Mouse (Mus musculus) embryonic facial prominence, embryonic 13.5 days (tissue): ENCODE data around the gene Apex1. TPM values are rescaled to one million over a fixed set of nuclear protein-coding genes. Genes with fewer than 3 reads are reported as not detected.
A peak's percentile ranks its signal among the peaks of the same experiment; 100 is the strongest.
"Not testable (repeated sequence)": the region's sequence is repeated elsewhere in the genome, so short reads cannot be mapped to it uniquely, and the experiment has no call there.

Experiments used
- ATAC-seq: fragments of 200-750 bp; cut with Nextera tagmentation; 2 replicates; pipeline ENCODE4 v1.8.0; 2017; ENCODE audit warnings: low read depth; ENCODE audit not compliant: insufficient number of reproducible peaks, insufficient read depth, low FRiP score, low TSS enrichment
- H3K27ac ChIP-seq: fragments of 300-500 bp; sonication (generic); 2 replicates; pipeline ENCODE4 v1.5.1; 2015; ENCODE audit warnings: moderate library complexity, mild to moderate bottlenecking, inconsistent platforms
- H3K27me3 ChIP-seq: fragments of 300-500 bp; sonication (generic); 2 replicates; pipeline ENCODE4 v1.6.1; 2015; ENCODE audit warnings: mild to moderate bottlenecking, inconsistent platforms
- H3K36me3 ChIP-seq: fragments of 300-500 bp; sonication (generic); 2 replicates; pipeline ENCODE4 v1.6.1; 2015; ENCODE audit warnings: mild to moderate bottlenecking, inconsistent platforms
- H3K4me1 ChIP-seq: fragments of 300-500 bp; sonication (generic); 2 replicates; pipeline ENCODE4 v1.6.1; 2015; ENCODE audit warnings: inconsistent platforms
- H3K4me2 ChIP-seq: fragments of 300-500 bp; sonication (generic); 2 replicates; pipeline ENCODE4 v1.6.1; 2015; ENCODE audit warnings: moderate library complexity, mild to moderate bottlenecking, inconsistent platforms
- H3K4me3 ChIP-seq: fragments of 300-500 bp; sonication (generic); 2 replicates; pipeline ENCODE4 v1.5.1; 2015; ENCODE audit warnings: mild to moderate bottlenecking, inconsistent platforms
- H3K9ac ChIP-seq: fragments of 300-500 bp; sonication (generic); 2 replicates; pipeline ENCODE4 v1.6.1; 2015; ENCODE audit warnings: mild to moderate bottlenecking, inconsistent platforms
- H3K9me3 ChIP-seq: fragments of 300-500 bp; sonication (generic); 2 replicates; pipeline ENCODE4 v1.6.1; 2016; ENCODE audit warnings: inconsistent platforms
- WGBS: fragments of 180-500 bp; shearing (Covaris S2); methylation state at CpG from one replicate; pipeline ENCODE4 v1.1.7; 2015; ENCODE audit warnings: mixed read lengths; 5-methylcytosine and 5-hydroxymethylcytosine counted together
- polyA plus RNA-seq: library from polyadenylated mRNA; unstranded; fragments of >200 nt; fragmentation: Nextera tagmentation; extraction: Ambion mirVana; gene quantifications from 2 replicates; pipeline ENCODE4 v1.2.1, GENCODE M21; 2015

The Apex1 gene
- polyA plus RNA-seq, 1 experiment from 2014 or later: 305 TPM

DNA sequence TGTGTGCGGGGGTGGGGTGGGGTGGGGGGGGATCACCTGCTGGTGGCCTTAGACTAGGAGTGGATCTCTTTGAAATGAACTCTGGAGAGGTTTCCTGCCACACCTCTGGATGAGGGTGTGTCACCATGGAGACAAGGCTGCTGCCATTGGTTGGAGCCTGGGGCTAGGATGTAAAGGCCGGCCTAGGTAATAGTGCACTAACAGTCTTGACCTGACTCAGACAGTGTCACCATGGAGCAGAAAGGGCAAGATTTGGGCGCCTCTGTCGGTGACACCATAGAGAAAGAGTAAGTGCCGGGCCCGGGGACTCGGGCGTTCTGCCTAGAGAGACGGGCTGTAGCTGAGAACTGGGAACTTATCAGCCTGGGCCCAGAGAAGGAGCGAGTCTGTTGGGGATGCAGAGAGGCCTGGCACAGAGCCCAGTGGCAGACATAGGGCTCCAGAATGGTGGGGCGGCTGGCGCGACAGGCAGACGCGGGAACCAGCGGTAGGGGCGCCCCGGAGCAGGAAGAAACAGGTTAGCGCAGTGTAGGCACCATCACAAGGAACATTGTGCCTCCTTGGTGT lies 31.3 kb downstream of the Apex1 start, which contains the start of gene Pnp2:
Pnp2 (plus strand) TSS at position 51 of the 567 bp plus-strand sequence.
- peak; percentile 74 for ATAC-seq
- not testable (repeated sequence) for H3K36me3 ChIP-seq, H3K4me1 ChIP-seq, H3K27me3 ChIP-seq, H3K27ac ChIP-seq, H3K9ac ChIP-seq, H3K9me3 ChIP-seq
- Histone ChIP-seq H3K4me3 (peak within 1 kb of the TSS; percentile 23), H3K4me2 (peak within 1 kb of the TSS; percentile 52)
- WGBS: 7% methylated on average over 19 of the region's 19 CpGs

DNA sequence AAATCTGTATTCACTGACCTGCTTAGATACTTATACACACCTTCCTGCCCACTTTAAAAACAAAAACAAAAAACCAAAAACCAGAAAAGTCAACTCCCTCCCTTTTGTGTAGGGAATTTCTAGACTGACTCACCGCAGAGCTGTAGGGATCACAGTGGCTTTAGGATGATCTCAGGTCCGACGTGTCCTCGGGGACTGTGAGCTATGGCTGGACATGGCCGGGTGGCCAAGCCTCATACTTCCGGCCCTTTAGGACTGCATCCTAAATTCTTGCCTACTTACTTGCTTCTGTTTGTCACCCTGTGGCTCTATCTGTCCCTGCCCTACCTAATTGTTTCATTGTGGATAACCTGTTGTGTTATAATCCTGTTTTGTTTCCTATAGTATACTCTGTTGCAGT lies 32.0 kb downstream of the Apex1 start:
- H3K9me3 ChIP-seq, H3K4me2 ChIP-seq: not testable (repeated sequence)
- WGBS: 81% methylated on average over 6 of the region's 6 CpGs

DNA sequence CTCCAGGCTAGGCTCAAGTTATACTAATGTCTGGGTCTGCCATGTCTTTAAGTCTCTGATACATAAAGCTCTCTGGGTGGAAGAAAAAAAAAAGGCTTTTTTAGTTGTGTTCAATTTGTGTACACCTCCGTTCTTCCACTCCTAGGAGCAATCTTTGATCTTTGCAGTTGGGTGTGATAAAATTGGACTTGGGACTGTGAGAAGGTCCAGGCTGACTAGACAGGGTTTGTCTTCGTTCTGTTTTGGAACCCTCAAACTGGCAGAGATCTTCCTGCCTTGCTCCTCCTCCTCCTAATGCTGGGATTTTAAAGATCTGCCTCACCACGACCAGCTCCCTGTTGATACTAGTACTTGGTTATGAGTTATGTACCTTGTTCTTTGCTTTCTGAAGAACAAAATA lies 32.4 kb downstream of the Apex1 start:
- not testable (repeated sequence) for H3K9ac ChIP-seq, H3K36me3 ChIP-seq, H3K4me1 ChIP-seq, H3K27ac ChIP-seq, ATAC-seq, H3K9me3 ChIP-seq, H3K4me2 ChIP-seq, H3K4me3 ChIP-seq, H3K27me3 ChIP-seq
- WGBS: 63% methylated on average over 3 of the region's 3 CpGs

More for the DNA sequence above, 32.0 kb downstream of the Apex1 start:
- H3K9ac ChIP-seq, ATAC-seq, H3K36me3 ChIP-seq, H3K4me3 ChIP-seq, H3K27me3 ChIP-seq, H3K4me1 ChIP-seq, H3K27ac ChIP-seq: not testable (repeated sequence)

DNA sequence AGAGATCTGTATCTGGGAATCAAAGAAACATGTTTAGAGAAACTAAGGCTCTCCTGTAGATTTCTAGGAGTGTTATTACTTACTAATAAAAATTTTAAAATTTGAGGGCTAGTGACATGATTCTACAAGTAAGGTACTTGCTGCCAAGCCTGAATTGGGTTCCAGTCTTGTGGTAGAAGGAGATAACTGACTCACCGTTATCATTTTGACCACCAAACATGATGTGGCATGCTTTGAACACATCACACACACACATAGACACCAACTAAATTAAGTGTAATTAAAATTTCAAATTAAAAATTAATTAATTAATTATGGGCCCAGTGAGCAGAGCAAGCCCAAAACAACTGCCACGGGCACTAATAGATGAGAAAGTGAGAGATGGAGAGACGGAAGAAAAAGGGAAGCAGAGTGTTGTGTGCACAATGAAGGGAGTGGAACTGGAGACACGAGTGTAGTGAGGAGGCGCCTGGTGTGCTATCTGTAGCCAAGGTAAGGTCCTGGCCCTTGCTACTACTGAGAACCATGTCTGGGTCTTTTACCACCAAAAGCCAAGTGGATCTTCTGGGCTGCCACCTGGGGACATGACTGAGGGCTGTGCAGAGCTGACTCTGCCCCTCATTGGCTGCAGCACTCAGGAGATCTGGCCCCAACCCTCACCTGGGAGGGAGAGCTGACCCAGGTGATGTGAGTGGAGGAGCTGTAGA lies 33.7 kb downstream of the Apex1 start:
- not testable (repeated sequence) for H3K27me3 ChIP-seq, H3K36me3 ChIP-seq, H3K4me2 ChIP-seq, H3K27ac ChIP-seq, H3K9me3 ChIP-seq, H3K4me1 ChIP-seq, ATAC-seq, H3K4me3 ChIP-seq, H3K9ac ChIP-seq
- 88% methylated on average over 5 of the region's 5 CpGs for WGBS

DNA sequence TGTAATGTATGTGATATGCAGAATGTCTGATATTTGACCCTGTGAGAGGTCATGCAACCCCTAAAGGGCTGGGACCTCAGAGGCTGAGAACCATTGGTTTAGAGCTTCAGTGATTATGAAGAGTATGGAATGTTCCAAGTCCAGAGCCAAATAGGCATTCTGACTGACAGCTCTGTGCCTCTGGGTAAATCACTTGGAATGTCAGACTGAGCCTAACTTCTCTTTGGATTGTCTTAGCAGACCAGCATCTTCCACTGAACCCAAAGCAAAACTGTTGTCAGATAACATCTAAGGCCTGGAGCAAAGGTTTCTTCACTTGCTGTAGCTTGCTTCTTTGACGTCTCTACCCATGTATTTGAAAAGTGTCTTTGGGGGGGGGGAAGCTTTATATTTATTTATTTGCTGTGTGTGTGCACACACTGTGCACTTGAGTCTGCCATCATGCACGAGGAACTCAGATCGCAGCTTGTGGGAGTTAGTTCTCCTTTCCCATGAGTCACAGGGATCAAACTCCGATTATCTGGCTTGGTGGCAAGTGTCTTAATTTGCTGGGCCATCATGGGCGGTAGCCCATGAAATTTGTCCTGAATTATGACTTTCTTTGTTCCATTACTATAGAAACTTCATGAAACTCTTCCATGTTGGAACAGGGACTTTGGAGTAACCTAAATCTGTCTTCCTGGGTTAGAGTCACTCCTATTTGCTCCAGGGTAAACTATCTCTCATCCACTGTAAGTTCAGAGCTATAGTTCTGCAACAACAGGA lies 43.6 kb downstream of the Apex1 start:
- Histone ChIP-seq H3K27ac (no peak overlapping the region), H3K36me3 (no peaks in the 10 kb centered on the region), H3K9me3 (no peaks in the 10 kb centered on the region), H3K27me3 (no peaks in the 10 kb centered on the region), H3K4me1 (no peaks in the 10 kb centered on the region), H3K9ac (no peak overlapping the region), H3K4me2 (no peak overlapping the region), H3K4me3 (no peak overlapping the region)
- 73% methylated on average over 5 of the region's 5 CpGs for WGBS
- ATAC-seq: no peak

DNA sequence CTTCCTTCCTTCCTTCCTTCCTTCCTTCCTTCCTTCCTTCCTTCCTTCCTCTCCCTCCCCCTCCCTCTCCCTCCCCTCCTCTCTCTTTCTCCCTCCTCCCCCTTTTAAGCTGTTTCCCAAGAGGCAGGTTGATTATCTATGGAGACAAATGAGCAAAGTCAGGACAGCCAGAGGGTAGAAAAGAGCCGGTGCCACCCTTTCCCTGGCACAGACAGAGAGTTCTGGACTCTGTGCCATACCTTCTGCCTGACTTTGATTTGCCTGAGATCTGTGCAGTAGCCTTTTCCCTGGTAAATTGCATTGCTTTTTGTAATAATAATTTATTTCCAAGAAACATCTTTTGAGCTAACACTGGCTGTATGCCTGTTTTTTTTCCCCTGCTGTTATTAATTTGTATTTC lies 44.3 kb downstream of the Apex1 start:
- H3K27ac ChIP-seq: no peak overlapping the region
- no peaks in the 10 kb centered on the region for H3K4me1 ChIP-seq
- H3K9ac ChIP-seq: no peak overlapping the region
- 0% methylated on average over 1 of the region's 1 CpGs for WGBS
- H3K27me3 ChIP-seq: no peaks in the 10 kb centered on the region
- no peak for ATAC-seq
- H3K9me3 ChIP-seq: no peaks in the 10 kb centered on the region
- no peak overlapping the region for H3K4me3 ChIP-seq
- no peaks in the 10 kb centered on the region for H3K36me3 ChIP-seq
- H3K4me2 ChIP-seq: no peak overlapping the region

DNA sequence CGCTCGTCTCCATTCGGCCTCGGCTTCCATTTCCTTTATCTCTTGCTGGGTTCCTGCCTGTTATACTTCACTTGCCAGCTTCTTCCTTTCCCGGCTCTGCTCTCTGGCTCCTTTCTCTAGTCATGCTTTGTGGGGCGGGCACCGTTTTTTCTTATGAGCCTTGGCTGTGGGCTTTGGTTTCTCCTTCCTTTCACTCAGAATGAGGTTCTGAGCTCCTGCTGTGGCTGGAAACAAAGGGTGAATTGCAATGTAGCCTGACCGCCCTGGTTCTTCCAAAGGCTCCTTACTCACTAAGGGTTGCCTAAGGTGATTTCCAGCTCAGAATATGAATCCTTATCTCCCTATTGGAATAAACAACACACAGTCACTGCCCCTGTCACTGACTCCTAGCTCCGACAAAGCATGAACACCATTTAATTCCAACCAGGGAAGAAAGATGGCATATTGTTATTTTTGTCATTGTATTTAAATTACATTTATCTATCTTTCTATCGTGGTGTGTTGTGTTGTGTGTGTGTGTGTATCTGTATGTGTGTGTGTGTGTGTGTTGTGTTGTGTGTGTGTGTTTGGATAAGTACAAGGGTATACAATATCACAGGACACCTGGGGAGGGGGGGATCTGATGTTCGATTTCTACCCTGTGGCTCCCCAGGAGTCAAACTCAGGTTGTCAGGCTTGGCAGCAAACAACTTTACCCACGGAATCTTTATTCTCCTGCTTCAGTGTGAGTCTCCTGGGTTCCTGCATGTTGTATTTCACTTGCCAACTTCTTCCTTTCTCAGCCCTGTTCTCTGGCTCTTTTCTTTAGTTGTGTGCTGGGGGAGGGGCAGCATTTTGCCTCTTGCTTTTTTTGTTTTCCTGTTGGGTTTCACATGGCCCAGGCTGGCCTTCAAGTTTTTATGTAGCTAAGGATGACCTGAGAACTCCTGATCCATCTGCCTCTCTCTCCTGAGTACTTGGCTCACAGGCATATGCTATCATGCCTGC lies 45.1 kb downstream of the Apex1 start:
- H3K27ac ChIP-seq: no peak overlapping the region
- 27% methylated on average over 12 of the region's 12 CpGs for WGBS
- ATAC-seq: no peak

DNA sequence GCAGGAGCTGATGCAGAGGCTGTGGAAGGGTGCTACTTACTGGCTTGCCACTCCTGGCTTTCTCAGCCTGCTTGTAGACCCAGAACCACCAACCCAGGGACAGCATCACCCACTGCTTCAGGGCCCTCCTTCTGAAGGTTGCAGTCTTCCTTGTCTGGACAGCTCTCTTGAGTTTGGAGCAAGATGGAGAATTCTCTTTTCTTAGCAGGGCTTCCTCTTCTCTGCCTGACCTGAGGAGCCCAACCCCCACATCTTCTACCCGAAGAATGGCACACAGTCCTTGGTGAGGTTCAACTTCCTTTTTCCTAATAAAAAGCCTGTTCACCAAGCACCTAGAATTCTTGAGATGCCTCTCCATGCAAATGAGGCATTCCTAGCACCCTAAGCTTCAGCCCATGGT lies 46.1 kb downstream of the Apex1 start:
- no peak for ATAC-seq
- no peaks in the 10 kb centered on the region for H3K9me3 ChIP-seq
- no peak overlapping the region for H3K4me3 ChIP-seq
- H3K27ac ChIP-seq: no peak overlapping the region
- no peaks in the 10 kb centered on the region for H3K4me1 ChIP-seq
- no peak overlapping the region for H3K9ac ChIP-seq
- H3K4me2 ChIP-seq: no peak overlapping the region
- 64% methylated on average over 1 of the region's 1 CpGs for WGBS
- H3K27me3 ChIP-seq: no peaks in the 10 kb centered on the region
- no peaks in the 10 kb centered on the region for H3K36me3 ChIP-seq

More for the DNA sequence above, 45.1 kb downstream of the Apex1 start:
- Histone ChIP-seq H3K4me1 (no peaks in the 10 kb centered on the region), H3K36me3 (no peaks in the 10 kb centered on the region), H3K9me3 (no peaks in the 10 kb centered on the region), H3K4me2 (0 out of 2 replicates have a peak overlapping the region, but pooled peaks have one; percentile 3), H3K4me3 (no peak overlapping the region), H3K27me3 (no peaks in the 10 kb centered on the region), H3K9ac (no peak overlapping the region)

DNA sequence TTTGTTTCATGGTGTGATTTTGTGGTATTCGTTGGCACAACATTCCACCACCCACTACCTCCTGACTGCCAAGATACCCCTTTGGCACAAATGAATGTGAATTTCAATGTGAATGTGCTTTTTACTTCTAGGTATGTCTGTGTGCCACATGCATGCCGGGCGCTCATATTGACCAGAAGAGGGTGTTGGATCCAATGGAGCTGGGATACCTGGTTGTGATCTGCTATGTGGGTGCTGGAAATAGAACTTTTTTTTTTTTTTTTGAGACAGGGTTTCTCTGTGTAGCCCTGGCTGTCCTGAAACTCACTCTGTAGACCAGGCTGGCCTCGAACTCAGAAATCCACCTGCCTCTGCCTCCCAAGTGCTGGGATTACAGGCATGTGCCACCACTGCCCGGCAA lies 48.3 kb downstream of the Apex1 start:
- H3K27ac ChIP-seq, ATAC-seq: not testable (repeated sequence)
- WGBS: 93% methylated on average over 5 of the region's 5 CpGs

DNA sequence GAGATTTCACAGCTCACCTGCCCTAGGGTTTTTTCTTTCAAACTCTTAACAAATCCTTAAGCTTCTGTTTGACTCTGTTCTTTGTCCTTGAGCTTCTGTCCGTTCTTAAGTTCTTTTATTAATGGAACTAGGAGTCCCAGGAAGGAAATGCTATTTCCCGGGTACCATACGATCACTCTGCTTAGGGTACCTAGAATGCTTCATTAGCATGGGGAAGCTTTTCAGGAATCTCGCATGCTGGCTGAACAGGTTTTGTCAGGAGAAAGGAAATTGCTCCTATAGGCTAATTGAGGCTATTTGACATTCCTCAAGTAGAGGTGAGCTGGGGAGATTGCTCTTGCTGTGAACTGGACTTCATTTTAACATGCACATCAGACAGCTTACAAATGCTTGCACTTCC lies 48.9 kb downstream of the Apex1 start:
- H3K27ac ChIP-seq: no peak overlapping the region
- no peak for ATAC-seq
- no peak overlapping the region for H3K9ac ChIP-seq
- H3K27me3 ChIP-seq: no peaks in the 10 kb centered on the region
- H3K36me3 ChIP-seq: no peaks in the 10 kb centered on the region
- 43% methylated on average over 4 of the region's 4 CpGs for WGBS
- no peak overlapping the region for H3K4me2 ChIP-seq
- no peak overlapping the region for H3K4me3 ChIP-seq
- H3K9me3 ChIP-seq: no peaks in the 10 kb centered on the region
- no peaks in the 10 kb centered on the region; the same call in 1 of the 2 replicates for H3K4me1 ChIP-seq

More for the DNA sequence above, 48.3 kb downstream of the Apex1 start:
- not testable (repeated sequence) for H3K36me3 ChIP-seq, H3K9me3 ChIP-seq, H3K4me3 ChIP-seq, H3K4me1 ChIP-seq, H3K27me3 ChIP-seq, H3K4me2 ChIP-seq, H3K9ac ChIP-seq

DNA sequence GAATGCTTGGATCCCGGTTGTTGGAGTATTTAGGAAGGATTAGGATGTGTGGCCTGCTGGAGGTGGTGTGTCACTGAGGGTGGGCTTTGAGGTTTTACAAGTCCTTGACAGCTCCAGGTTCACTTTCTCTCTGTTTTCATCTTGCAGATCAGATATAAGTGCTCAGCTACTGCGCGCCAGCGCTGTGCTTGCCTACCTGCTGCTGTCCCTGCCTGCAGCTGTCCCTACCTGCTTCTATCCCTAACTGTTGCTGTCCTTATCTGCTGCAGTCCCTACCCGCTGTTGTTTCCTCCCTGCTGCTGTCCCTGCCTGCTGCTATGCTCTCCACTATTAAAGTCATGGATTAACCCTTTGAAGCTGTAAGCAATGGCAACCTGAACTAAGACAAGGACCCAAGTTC lies 50.2 kb downstream of the Apex1 start:
- WGBS: 47% methylated on average over 5 of the region's 5 CpGs
- Histone ChIP-seq H3K4me2 (no peak overlapping the region), H3K4me1 (no peaks in the 10 kb centered on the region; the same call in 1 of the 2 replicates), H3K9ac (no peak overlapping the region), H3K4me3 (no peak overlapping the region), H3K27me3 (no peaks in the 10 kb centered on the region), H3K27ac (no peak overlapping the region), H3K9me3 (no peaks in the 10 kb centered on the region), H3K36me3 (no peaks in the 10 kb centered on the region)
- no peak for ATAC-seq
